Mouse (Mus musculus) megakaryocyte, embryonic 14.5 days (primary cell): ENCODE results near the gene Hgd. TPM values are rescaled to one million over a fixed set of nuclear protein-coding genes. Genes with fewer than 3 reads are reported as not detected.
"Not testable (repeated sequence)": the region's sequence is repeated elsewhere in the genome, so short reads cannot be mapped to it uniquely, and the experiment has no call there.

Source experiments
- H3K27me3 ChIP-seq: replicated peaks from 2 replicates; pipeline ENCODE3; 2012; ENCODE audit warnings: inconsistent platforms
- H3K36me3 ChIP-seq: replicated peaks from 2 replicates; pipeline ENCODE3; 2012; ENCODE audit warnings: low read length, inconsistent platforms, mixed read lengths
- H3K4me1 ChIP-seq: 2 replicates; pipeline ENCODE4 v1.6.1; 2012; ENCODE audit warnings: inconsistent platforms
- H3K4me3 ChIP-seq: replicated peaks from 2 replicates; pipeline ENCODE3; 2012; ENCODE audit warnings: moderate library complexity, mild to moderate bottlenecking, inconsistent platforms
- H3K9me3 ChIP-seq: 2 replicates; pipeline ENCODE4 v1.6.1; 2012; ENCODE audit warnings: inconsistent platforms
- FLI1 ChIP-seq: IDR thresholded peaks from 2 replicates; pipeline ENCODE4 v1.6.1; 2012; ENCODE audit warnings: low read length, inconsistent platforms, mixed read lengths
- GATA1 ChIP-seq: IDR thresholded peaks from 3 replicates; pipeline ENCODE4 v1.6.1; 2012; ENCODE audit warnings: mixed read lengths, low read length, inconsistent platforms, borderline replicate concordance
- polyA plus RNA-seq: library from polyadenylated mRNA; stranded (reverse); fragments of >175 nt; gene quantifications from 2 replicates; pipeline ENCODE4 v1.2.3, GENCODE M21; 2012; ENCODE audit warnings: low replicate concordance; ENCODE audit not compliant: insufficient read depth

Gene Hgd
- polyA plus RNA-seq, 1 experiment = not detected

DNA sequence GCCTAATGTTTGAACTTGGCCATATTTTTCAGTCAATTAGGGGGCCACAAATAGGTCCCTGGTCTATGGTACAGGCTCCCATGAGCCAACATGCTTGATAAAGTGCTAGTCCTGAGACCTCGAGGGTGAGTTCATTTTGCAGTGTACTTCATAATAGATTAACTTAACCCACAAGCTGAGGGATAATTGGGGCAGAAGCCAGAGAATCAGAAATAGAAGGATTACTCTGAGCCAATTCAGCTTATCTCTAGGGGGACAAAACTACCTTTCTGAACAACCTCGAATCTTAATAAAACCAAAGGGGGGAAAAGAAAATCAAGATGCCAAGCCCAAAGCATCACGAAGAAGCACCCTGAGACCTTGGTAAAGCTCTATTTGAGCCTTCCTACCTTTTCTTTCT is 42.5 kb downstream of the Hgd start:
- TF ChIP-seq FLI1 (no peak), GATA1 (no peak)
- Histone ChIP-seq H3K4me1 (no peaks in the 10 kb centered on the region), H3K27me3 (peaks cover 4% of the 10 kb centered on the region), H3K36me3 (no peaks in the 10 kb centered on the region), H3K9me3 (no peaks in the 10 kb centered on the region), H3K4me3 (no peak overlapping the region)

GRCm38 (mm10) chr16:37622919-37623318 is 43.0 kb downstream of the Hgd start:
- H3K27me3 ChIP-seq = peaks cover 4% of the 10 kb centered on the region
- H3K4me1 ChIP-seq = no peaks in the 10 kb centered on the region
- no peak overlapping the region for H3K4me3 ChIP-seq
- no peaks in the 10 kb centered on the region for H3K9me3 ChIP-seq
- TF ChIP-seq GATA1 = no peak
- no peak for TF ChIP-seq FLI1
- no peaks in the 10 kb centered on the region for H3K36me3 ChIP-seq

DNA sequence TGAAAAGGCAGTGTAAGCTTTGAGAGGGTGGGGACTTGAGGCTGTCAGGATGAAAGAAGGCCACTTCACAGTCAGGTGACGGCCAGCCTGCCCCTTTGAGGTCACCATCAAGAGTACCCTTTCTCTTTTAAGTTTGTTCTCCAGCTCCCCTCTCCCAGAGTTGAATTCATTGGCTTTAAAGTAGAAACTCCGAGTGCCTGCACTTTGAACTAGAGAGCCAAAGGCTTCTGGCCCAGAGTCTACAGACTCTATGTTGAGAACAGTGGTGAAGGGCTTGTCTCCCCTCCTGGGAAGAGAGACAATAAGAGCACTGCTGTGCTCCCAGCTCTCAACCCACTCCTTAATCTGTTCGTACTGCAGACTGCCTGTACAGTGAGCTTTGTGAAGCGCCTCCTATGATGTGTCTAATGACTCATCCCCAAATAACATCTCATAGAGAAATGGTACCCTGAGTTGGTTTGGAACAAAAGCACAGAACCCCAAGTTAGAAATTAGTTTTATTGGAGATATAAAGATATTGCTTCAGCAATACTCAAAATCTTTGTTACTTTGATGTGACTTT is 46.5 kb downstream of the Hgd start:
- H3K4me1 ChIP-seq = no peaks in the 10 kb centered on the region
- H3K27me3 ChIP-seq = peaks cover 4% of the 10 kb centered on the region
- no peak overlapping the region for H3K4me3 ChIP-seq
- TF ChIP-seq GATA1 (no peak), FLI1 (no peak)
- H3K9me3 ChIP-seq = 0 out of 2 replicates have a peak, but pooled peaks cover 4% of the 10 kb centered on the region
- H3K36me3 ChIP-seq = no peaks in the 10 kb centered on the region

DNA sequence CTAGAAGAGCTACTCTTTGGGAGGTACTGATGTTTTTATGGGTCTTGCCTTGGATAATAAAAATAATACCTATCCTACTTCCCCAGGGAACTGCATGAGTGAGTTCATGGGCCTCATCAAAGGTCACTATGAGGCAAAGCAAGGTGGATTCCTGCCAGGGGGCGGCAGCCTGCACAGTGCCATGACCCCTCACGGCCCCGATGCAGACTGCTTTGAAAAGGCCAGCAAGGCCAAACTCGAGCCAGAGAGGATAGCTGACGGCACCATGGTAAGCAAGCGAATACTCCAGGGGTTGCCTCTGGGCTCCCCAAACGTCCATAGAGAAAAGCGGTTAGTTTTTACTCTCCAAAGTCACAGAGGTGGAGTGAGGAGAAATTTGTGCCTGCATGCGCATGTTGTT is 48.4 kb downstream of the Hgd start:
- no peaks in the 10 kb centered on the region for H3K36me3 ChIP-seq
- H3K4me1 ChIP-seq = no peaks in the 10 kb centered on the region
- no peak overlapping the region for H3K4me3 ChIP-seq
- peaks cover 4% of the 10 kb centered on the region for H3K27me3 ChIP-seq
- TF ChIP-seq GATA1 (no peak), FLI1 (no peak)
- 0 out of 2 replicates have a peak, but pooled peaks cover 4% of the 10 kb centered on the region for H3K9me3 ChIP-seq

DNA sequence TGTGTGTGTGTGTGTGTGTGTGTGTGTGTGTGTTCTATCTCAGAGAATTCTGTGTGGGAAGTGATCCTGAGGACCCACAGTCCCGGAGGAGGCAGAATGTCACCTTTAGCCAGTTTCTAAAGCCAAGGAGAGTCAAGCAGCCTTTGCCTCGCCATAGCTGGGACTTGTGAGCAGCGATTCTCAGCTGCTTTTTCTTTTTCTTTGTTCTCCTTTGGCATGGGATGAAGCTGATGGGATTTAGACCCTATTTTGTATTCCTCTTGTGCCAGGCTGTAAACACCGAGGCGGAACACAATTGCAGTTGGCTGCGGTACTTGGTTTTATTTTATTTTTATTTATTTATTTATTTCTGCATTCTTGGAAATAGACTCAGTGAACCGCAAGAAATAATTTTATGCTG is 49.1 kb downstream of the Hgd start:
- 0 out of 2 replicates have a peak, but pooled peaks cover 4% of the 10 kb centered on the region for H3K9me3 ChIP-seq
- no peaks in the 10 kb centered on the region for H3K36me3 ChIP-seq
- no peak overlapping the region for H3K4me3 ChIP-seq
- peaks cover 4% of the 10 kb centered on the region for H3K27me3 ChIP-seq
- TF ChIP-seq GATA1 (no peak), FLI1 (no peak)
- no peaks in the 10 kb centered on the region for H3K4me1 ChIP-seq

DNA sequence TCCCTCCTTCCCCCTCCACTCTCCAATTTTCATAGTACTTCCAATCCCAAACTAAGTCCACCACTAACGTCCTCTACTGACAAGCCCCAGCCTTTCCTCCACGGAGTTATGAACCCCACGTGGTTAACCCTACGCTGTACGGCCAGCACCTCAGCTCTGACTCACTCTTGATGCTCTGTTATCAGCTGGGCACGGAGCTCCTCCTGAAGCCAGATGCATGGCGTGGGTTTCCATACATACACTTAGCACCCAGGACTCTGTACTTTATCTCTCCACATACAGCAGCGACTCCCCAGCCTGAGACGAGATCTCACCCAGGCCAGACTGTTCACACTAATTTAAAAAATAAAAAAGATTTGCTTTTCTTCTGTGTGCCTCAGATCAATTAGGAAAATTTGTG is 54.6 kb downstream of the Hgd start:
- TF ChIP-seq GATA1 (no peak), FLI1 (no peak)
- H3K4me1 ChIP-seq = no peaks in the 10 kb centered on the region
- no peaks in the 10 kb centered on the region for H3K36me3 ChIP-seq
- H3K27me3 ChIP-seq = no peaks in the 10 kb centered on the region
- 0 out of 2 replicates have a peak, but pooled peaks cover 14% of the 10 kb centered on the region for H3K9me3 ChIP-seq
- H3K4me3 ChIP-seq = no peak overlapping the region

DNA sequence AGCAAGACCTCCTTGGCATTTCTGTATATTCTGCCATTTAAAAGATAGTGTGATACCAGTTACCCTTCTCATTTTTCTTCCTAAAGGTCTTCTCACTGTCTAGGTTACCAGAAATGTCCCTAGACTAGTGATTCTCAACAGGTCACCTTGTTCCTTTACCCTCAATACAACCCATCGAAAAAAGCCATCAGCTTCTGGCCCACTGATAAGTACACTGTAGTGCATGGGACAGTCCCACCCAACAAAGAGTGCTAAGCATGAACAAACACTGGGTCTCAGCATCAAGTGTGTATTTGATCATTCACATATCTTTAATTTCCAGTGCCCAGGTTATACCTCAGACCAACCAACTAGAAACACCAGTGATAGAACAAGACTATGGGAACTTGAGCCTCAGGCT is 55.1 kb downstream of the Hgd start:
- Histone ChIP-seq H3K27me3 (no peaks in the 10 kb centered on the region), H3K9me3 (peaks cover 16% of the 10 kb centered on the region; the same call in 1 of the 2 replicates)
- no peak for TF ChIP-seq FLI1
- no peak for TF ChIP-seq GATA1

GRCm38 (mm10) chr16:37636107-37636506 is 56.2 kb downstream of the Hgd start:
- Histone ChIP-seq H3K9me3 (peaks cover 17% of the 10 kb centered on the region; the same call in 1 of the 2 replicates), H3K4me1 (no peaks in the 10 kb centered on the region), H3K36me3 (no peaks in the 10 kb centered on the region), H3K4me3 (no peak overlapping the region), H3K27me3 (no peaks in the 10 kb centered on the region)
- TF ChIP-seq FLI1 (no peak), GATA1 (no peak)

More for the DNA sequence above, 55.1 kb downstream of the Hgd start:
- H3K4me3 ChIP-seq = no peak overlapping the region
- H3K36me3 ChIP-seq = no peaks in the 10 kb centered on the region
- no peaks in the 10 kb centered on the region for H3K4me1 ChIP-seq

- peaks cover 17% of the 10 kb centered on the region; the same call in 1 of the 2 replicates for H3K9me3 ChIP-seq
- no peaks in the 10 kb centered on the region for H3K27me3 ChIP-seq
- no peak overlapping the region for H3K4me3 ChIP-seq
- H3K4me1 ChIP-seq = peaks cover 4% of the 10 kb centered on the region
- TF ChIP-seq GATA1 = no peak
- no peak for TF ChIP-seq FLI1
- no peaks in the 10 kb centered on the region for H3K36me3 ChIP-seq
These were observed 57.8 kb downstream of the Hgd start for GRCm38 (mm10) chr16:37637802-37638201.

DNA sequence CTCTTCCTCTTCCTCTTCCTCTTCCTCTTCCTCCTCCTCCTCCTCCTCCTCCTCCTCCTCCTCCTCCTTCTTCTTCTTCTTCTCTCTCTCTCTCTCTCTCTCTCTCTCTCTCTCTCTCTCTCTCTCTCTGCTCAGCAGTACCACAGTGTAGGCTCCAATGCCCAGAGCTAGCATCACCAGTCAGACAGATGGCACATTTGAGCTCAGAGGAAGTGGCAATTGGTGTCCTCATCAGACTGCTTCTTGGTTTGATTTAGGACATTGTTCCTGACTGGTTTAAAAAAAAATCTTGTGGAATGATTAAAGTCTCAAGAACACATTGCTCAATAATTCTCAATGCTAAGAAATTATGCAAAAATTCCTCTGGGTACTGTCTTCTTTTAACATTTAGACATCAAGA is 60.6 kb downstream of the Hgd start:
- Histone ChIP-seq H3K36me3 (peaks cover 15% of the 10 kb centered on the region), H3K9me3 (peaks cover 14% of the 10 kb centered on the region; the same call in 1 of the 2 replicates)
- H3K4me1 ChIP-seq, H3K4me3 ChIP-seq, H3K27me3 ChIP-seq: not testable (repeated sequence)

GRCm38 (mm10) chr16:37644486-37644885 is 64.5 kb downstream of the Hgd start:
- no peaks in the 10 kb centered on the region for H3K27me3 ChIP-seq
- peaks cover 54% of the 10 kb centered on the region for H3K36me3 ChIP-seq
- no peak overlapping the region for H3K4me3 ChIP-seq
- H3K9me3 ChIP-seq = peaks cover 7% of the 10 kb centered on the region; the same call in 1 of the 2 replicates
- H3K4me1 ChIP-seq = peaks cover 4% of the 10 kb centered on the region
- TF ChIP-seq GATA1 (no peak), FLI1 (no peak)
